Mouse (Mus musculus) liver, adult 2 months (tissue): ENCODE measurements around the gene Eif2b5.

Experiments
- CTCF ChIP-seq: fragments of 200-500 bp; IDR thresholded peaks from 2 replicates; pipeline ENCODE4 v1.5.1; 2011; ENCODE audit warnings: low read depth, low read length, control low read depth
- POLR2A ChIP-seq: fragments of 200-500 bp; IDR thresholded peaks from 2 replicates; pipeline ENCODE4 v1.6.1; 2011; ENCODE audit warnings: low read length, control low read depth; ENCODE audit not compliant: insufficient read depth; ENCODE audit errors: extremely low read depth

GRCm38 (mm10) chr16:20523886-20524285 is 25.3 kb downstream of the Eif2b5 start:
- no peak for TF ChIP-seq POLR2A
- no peak for TF ChIP-seq CTCF
